Mouse (Mus musculus): ENCODE measurements at regions not wholly inside any gene's neighbourhood (a gene's known extent, or its start where the extent isn't known, plus 50 kb on each side); places are given as distances from the start of the nearest gene placed in this dataset.
A peak's percentile ranks its signal among the peaks of the same experiment; 100 is the strongest.

DNA sequence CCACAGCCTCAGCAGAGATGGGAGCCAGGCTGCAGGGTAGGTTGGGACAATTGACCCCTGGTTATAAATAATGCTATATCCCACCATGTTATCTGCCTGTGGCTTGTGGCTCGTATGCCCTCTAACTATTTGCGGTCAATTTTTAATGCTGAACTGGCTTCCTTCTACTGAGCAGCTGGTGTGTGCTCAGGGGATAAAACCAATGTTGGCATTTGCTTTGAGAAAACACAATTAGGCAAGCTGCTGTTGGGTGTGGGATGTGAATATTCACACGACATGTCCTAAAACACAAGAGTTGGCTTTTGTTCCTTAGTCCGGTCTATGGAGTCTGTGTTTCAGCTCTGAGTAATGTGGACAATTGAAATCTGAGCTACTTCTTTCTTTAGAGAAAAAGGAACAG is 123.6 kb upstream of the Npvf start:
- DNase-seq (ENCODE audit: low spot score) = no peak

DNA sequence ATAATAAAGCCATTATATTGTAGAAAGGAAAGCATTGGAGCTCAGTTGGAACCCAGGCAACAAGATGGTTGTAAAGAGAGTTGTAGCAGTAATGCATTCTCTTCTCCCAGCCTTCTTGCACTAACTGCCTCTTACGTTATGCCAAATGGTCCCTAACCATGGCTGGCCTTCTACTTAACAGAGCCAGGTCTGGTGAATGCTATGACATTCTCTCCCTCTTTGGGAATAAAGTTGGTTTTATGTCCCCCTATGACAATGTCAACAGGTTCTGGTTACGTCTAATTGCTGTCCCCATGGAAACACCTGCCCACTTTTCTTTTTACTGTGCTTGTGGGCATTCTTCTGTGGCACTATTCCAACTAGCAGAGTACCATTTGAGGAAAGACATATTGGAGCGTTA is 126.4 kb upstream of the Npvf start:
- no peak for DNase-seq (ENCODE audit: low spot score)

GRCm38 (mm10) chr6:50781271-50781670 is 127.0 kb upstream of the Npvf start:
- no peak for DNase-seq (ENCODE audit: low spot score)

DNA sequence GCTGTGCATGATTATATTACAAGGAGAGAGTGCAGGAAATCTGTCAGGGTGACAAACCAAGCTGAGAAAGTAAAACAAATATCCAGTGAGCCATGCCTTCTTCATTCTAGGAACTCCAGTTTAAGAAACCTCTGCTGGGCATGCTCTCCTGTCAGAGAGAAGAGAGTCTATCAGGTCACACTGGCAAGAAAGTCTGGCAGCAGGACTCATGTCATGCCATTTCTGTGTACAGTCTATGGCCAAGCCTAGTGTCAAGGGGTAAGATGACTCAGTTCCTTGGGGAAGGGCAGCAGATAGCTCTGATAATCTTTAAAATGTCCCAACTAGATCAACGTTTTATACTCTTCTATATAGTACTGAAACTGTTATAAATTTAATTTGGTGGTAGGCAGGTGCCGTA is 128.0 kb upstream of the Npvf start:
- DNase-seq (ENCODE audit: low spot score) = no peak

DNA sequence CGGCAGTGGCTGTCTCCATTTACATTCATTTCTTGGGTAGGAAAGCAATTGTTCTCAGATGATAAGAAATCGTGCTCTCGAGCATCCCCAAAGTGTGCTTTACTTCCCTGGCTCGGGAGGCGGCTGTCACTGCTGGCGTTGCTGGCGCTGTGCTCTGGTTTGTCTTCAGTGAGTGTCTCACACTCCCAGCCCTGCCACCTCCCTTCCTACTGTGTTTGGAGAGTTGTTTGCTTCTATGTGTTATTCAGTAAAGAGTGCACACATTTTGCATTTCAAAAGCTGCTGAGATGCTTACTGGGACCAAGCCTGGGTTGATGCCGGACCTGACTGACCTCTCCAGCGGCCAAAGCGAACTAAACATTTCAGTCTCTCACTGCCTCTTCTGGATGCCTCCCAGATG is 129.3 kb upstream of the Npvf start:
- DNase-seq (ENCODE audit: low spot score) = no peak

DNA sequence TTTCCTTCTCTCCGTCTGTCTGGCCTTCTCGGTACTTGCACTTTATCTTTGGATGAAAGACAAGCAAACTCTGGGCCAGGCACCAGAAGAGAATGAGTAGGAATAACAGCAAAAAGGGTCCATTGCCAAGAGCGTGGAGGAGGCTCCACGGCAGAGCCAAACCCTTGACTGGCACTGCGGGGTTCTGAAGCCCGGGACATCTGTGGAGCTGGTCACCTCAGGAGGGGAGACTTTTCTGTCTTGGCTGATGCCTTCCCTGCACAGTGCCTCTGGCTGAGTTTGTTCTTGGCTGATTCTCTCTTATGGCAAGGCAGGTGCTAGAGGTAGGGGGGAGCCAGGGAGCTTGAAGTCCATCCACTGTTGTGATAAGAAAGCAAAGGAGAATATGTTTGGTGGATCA is 130.1 kb upstream of the Npvf start:
- no peak for DNase-seq (ENCODE audit: low spot score)

DNA sequence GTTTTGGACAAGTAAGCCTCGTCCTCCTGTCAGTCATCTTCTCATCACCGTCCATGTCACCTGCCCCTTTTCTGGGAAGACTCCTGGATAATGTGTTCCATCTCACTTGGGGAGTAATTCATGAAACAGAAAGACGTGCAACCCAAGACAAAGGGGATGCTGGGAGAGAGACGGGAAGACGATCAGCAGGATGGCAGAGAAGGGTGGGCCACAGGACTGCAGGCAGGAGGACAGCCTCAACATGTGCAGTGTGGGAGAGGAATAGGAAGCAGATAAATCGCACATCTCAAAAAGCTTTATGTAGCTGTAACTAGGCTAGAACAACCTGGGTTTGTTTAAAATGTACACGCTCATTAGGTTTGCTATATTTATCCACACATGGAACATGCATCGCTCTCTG is 133.4 kb upstream of the Npvf start:
- no peak for DNase-seq (ENCODE audit: low spot score)

DNA sequence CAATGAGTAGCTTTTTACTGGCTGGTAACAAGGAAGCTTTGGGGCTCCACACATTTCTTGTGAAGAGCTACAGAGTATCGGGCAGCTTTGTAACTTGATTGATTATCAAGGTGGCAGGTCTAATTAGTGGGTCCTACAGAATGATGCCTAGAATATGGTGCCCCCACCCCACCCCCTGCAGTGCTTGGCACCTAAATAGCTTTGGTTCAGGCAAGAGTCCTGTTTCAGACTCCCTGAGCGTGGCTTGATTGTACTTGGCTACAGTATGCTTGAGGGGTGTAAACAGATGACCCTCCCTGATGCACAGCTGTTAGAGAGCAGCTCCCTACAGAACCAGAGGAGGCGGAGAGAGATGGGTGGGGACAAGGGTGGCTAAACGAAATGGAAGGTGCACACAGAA is 145.7 kb upstream of the Npvf start:
- no peak for DNase-seq (ENCODE audit: low spot score)

DNA sequence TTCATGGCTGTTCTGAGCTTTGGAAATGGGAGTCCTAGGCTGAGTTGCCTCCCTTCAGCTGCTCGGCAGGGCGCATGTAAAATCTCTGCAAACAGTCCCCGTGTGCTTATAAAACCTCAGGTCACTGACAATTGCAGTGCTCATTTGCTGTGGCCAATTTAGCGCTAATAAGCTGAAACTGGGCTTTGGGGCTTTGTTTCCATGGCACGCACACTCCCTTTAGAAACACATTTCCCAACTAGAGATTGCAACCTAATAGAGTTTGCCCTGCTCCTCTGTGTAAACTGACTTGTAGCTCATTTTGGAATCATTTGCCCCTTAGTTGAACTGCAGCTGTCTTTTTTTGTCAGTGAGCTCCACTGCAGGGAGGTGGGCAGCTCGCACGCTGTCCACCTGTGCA is 148.7 kb upstream of the Npvf start:
- DNase-seq (ENCODE audit: low spot score) = no peak

DNA sequence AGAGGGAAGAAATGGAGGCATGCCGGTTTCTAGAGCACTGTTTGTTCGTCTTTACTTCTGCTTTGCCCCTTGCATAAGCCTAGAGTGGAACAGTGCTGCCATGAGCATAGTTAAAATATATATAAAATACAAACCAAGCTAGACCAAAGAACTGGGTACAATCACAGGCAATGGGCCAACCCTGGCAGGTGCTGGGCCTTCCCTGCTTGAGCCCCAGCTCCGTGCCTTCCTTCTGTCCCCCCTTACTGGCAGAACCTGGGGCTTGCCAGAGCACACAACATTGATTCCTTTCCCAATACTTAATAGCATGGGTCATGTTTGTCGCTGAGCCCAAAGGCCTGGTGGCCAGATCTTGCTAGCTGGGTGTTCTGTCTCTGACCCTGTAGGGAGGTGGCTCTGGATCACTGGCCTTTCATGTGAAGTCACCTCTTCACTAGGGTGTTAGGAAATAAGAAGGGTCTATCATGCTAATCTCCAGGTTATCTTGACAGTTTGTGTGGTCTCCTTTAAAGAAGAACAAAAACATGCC is 150.3 kb upstream of the Npvf start:
- DNase-seq (ENCODE audit: low spot score) = no peak

DNA sequence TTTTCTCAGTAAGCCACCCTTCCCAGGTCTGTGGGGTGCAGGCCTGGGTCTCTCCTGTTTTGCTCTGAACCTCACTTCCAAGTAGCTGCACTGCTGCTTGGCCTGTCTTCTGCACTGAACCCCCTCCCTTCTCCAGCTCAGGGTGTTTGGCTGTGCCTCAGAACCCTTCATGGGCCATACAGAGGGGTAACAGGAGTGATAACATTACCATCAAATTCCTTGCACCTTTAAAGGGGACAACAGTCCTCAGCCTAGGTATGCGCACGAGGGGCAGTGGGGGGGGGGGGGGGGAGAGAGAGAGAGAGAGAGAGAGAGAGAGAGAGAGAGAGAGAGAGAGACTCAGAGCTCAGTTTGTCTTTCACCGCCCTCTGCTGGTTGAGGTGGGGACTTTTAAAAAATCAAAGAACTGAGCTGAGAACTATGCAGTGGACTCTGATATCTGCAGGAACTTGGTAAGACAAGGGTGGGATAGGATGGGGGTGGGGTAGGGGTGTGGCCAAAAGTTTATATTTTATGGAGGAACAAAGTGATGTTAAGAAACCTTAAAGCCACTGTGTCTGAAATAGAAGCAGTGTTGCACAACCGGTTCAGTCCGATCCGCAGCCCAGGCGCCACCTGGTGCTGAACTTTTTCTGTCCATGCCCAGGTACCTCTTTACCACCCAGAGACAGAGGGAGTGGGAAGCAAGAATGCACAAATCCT is 152.3 kb upstream of the Npvf start:
- DNase-seq (ENCODE audit: low spot score) = no peak

DNA sequence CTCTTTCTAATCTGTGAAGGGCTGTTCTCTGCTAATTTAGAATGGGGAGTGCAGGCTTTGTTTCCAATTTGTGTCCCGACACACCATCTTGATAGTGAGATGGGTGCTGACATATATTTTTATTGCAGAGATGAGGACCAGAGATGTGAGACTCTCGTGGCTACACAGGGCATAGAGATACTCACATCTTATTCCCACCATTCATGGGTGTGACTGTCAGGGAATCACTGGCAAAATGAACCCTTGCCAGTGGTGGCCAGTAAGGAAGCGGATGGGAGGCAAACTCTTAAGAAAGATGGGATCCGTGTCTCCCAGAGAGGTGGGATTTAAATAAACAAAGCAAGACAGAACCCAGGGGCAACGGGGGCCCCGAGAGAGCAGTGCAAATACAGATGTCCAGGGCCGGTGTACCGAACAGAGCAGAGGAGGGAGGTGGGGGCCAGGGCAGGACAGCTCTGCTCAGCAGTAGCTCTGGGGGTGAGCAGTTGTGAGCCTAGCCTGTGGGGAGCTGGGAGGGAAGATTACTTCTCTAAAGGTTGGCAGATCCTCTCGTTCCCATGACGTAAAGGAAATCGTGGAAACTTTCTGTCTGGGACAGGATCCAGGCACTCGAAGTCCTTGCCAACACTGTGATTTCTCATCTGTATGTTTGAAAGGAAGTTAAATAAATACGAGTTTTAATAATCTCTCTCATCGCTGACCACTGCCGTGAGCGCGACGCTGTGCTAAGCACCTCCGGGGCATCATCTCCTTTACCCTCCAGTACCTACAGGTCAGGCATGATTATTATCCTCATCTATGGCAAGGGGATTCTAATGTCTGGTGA is 153.2 kb upstream of the Npvf start:
- no peak for DNase-seq (ENCODE audit: low spot score)

DNA sequence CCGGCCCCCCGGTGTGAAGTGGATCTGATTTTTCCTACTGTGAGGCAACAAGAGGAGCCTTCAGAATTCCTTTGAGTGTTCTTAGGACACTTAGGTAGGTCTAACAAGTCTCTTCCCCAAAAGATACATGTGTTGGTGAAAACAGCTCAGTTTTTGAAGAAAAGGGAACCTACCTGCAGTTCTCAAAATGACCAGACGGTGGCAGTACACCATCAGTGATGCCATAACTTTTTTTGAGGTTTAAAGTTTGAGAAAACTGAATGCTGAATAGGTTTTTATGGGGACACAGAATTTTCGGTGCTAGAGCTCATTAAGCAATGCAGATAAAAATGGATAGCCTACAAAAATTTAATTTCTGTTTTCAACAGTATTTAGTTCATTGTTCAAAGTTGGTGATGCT is 153.9 kb upstream of the Npvf start:
- peak; percentile 37 for DNase-seq (ENCODE audit: low spot score)

DNA sequence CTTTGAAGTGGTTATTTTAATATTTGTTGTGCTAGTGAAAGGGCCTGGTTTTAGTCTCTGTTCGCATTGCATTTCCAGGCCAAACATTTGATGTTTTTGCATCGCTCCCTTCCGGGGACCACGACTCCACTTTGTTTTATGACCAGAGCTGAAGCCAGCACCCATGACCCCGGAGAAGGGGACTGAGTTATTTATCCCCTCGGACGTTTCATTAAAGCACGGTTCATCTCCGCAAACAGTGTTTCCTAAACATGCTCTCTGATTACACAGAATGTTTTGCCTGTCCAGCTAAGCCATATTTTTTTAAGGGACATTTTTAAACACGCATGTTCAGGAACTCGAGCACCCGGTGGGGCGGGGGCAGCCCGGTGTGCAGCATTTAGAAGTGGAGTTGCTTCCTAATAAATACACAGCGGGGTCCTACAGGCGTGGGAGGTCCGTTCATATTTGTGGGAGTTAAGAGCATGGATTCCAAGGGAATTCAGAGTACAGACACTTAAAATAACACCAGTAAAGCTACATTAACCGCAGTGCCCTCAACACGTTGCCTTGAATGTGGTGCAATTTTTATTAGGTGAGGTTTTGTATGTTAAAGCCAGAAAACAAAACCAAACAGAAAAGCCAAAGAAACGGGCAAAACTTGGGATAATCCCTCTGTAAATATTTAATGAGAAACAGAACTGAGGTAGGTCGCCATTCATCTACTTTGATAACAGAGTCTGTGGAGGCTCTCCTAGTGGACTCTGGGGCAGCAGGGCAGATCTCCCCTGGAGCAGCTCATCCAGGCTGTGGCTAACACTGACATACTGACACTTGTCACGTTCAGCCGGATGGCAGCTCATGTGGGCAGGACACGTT is 154.8 kb upstream of the Npvf start:
- no peak for DNase-seq (ENCODE audit: low spot score)

DNA sequence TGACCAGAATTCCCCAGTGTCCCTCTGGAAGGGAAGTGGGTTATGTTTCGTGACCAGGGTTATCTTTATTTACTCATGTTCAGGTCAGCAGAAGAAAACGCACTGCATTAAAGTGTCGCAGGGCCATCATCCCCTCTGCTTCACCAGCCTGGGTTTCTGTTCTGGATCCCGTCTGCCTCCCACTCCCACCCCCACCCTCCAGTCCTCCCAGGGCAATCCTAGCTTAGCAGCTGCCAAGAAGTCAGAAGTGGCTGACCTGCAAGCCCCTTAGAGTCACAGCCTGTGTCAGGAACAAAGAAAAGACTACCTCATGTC is 155.4 kb upstream of the Npvf start:
- DNase-seq (ENCODE audit: low spot score) = no peak

DNA sequence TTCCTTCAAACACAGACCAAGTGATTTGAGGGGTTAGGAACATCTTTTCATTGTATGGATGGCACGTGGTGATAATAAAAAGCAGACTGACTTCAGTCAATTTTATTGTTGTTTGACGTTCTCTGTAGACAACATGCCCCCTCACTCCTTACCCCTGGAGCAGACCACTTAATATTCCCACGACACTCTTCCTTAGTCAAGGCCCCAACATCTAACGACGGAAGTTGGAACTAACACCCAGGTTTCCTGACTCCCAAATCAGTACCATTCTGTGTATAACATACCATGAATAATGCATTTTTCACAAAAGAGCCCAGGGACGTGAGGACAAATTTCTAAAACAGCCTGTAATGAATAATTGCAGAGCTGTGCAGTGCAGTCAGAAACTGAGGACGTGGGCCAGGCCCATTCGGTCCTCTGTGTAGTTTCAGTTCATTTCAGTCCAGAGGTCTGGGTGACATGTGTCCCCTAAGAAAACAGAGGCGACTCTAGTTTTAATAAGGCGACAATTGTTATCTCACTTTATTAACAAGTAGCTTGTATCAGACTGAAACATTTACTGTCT is 160.8 kb upstream of the Npvf start:
- no peak for DNase-seq (ENCODE audit: low spot score)

DNA sequence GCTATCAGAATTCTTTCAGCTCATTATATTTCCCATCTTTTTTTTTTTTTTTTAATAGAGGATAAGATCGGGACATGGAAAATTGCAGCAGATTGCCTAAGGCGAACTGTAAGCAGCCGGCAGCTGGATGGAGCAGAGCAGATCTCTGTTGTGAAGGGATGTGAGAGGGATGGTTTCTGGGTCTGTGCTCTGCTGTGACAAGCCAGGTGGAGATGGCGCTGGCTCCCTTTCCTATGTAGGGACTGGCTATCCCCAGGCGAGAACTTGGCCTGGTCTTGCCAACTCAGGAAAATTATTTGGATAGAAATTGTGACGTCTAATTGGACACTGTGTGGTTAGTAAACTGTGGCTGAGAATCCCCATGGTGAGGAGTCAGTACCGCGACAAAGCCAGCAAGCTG is 161.3 kb upstream of the Npvf start:
- DNase-seq (ENCODE audit: low spot score) = no peak

GRCm38 (mm10) chr6:50817430-50817829 is 163.2 kb upstream of the Npvf start:
- DNase-seq (ENCODE audit: low spot score) = no peak

DNA sequence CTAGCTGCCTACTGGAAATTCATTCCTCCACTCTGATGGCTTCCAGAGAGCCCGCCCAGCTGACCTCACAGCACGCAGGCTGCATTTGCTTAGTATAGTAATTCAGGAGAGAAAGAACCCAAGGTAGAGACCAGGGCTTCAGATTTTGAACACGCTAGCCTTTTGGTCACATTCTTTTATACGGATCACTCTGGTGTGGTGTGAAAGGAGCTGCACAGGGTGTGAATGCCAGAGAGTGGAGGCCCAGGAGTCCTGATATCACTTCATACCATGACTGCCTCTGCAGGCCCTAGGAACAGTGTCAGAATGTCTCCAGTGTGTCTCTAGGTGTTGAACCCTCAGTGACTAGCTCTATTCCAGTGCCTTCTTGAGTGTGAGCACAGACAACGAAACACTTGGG is 164.2 kb upstream of the Npvf start:
- DNase-seq (ENCODE audit: low spot score) = no peak

DNA sequence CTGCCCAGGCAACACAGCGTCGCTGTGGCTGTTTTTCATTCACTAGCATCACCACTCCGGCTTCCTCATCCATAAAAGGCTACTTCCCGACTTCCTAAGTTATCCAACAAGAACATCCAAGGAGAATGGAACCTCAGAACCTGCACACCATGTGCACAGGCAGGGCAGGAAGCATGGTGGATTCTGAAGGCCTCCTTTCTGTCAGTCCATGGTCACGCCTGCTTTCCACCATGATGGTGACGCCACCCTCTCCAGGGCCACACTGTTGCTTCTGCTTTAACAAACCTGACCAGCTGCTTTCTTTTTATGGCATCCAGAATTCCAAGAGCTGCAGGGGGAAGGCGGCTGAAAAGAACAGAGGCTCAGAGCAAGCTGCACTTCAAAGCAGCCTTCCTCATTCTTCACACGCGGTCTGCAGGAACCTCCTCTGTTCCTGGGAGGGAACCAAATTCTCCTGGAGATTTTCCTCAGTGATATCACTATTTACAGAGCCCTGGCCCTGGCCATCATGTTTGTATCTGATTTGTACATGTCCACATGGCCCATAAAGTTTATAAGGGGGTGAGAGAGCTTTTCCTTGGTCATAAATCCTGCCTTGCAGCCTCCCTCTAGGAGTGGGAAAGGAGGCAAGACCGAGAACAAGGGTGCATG is 164.8 kb upstream of the Npvf start:
- DNase-seq (ENCODE audit: low spot score) = no peak

DNA sequence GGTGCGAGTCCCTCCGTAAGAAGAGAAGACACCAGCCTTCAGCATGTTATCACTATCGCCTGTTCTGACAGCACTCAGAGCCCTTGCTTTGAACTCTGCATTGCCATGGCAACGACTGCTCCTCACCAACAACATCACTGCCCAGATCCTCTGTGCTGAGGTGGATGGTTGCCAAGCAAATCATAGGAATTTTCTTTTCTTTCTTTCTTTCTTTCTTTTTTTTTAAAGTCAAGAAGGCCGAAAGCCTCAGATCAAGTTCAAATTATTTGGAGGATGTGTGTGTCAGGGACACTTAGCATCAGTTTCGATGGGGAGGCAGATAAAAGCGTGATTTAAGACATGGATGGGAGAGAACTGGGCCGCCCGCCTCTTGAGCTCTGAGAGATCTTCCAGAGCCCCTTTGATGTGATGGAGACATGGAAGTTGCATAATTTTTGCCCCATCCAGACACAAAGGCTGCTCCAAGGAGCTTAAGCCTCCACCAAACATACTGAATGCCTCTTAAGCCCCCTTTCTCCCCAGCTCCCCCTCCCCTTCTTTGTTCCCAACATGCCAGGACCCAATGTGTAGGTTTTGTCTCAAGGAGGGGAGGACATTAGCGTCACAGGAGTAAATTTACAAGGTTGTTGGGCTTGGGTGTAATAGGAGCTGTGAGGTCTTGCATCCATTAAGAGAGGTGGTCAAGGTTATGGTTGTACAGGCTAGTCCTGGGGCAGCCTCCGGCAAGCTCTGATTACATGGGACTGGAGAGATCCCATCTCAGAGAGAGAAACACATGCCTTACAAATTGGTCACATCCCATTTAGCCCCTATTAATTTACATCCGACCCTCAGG is 167.4 kb upstream of the Npvf start:
- DNase-seq (ENCODE audit: low spot score) = no peak
